Mouse (Mus musculus) gastrocnemius, postnatal 25 days (tissue): ENCODE data around the gene Hmg20b. TPM values are rescaled to one million over a fixed set of nuclear protein-coding genes. Genes with fewer than 3 reads are reported as not detected.

Experiments used
- DNase-seq: peaks from one replicate; pipeline ENCODE4 v3.0.0; 2022
- total RNA-seq, 2 experiments: library from RNA; stranded (reverse); gene quantifications; 1 replicate in 1 of 2; 2 replicates in 1 of 2; pipeline ENCODE4 v1.2.3; 2021

Gene Hmg20b
- total RNA-seq, 2 experiments from 2014 or later, result 22.9 to 29.6 TPM

DNA sequence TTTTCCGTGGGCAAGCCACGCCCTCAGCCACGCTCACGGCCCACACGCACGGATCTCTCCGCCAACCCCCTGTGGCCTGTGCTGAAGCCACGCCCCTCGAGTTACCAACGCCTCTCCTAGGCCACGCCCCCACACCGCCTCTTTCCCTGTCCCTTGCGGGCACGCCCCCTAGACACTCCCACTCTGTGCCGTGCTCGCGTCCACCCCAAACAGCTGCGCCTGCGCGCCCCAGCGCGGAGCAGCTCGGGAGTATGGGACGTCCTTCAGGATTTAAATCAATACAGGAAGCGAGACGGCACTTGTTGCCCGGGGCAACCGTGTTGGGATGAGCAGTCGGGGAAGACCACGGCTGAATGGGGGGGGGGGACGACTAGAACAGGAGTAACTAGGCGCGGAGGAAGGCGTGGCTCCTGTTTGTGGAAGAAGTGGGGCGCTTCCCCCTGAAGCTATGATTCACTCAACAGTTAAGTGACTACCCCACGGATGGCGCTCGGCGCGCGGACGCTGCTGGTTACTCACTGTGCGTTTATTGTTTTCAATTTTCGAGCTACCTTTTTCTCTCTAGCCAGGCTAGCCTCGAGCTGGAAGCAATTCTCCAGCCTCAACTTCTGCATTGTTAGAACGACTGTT, 28.4 kb upstream of the Hmg20b start:
- peak; percentile 100 for DNase-seq

GRCm38 (mm10) chr10:81377793-81378552, 27.7 kb upstream of the Hmg20b start, which contains the start of gene Fzr1:
Gene Fzr1 (minus strand): TSS chr10:81378516.
- DNase-seq, result no peak

DNA sequence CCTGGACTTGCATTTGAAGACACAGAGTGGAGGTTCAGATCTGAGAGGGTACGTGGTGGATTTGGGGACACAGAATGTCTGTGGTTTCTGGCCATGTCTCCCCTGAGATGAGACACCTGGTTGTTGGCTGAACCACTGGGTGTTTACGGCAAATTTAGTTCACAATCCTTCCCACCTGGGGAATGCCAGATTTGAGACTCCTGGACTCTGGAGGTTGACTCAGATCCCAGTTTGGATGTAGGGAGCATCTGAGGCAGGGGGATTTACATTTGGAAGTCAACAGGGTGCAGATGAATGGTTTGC, 27.0 kb upstream of the Hmg20b start:
- no peak for DNase-seq

DNA sequence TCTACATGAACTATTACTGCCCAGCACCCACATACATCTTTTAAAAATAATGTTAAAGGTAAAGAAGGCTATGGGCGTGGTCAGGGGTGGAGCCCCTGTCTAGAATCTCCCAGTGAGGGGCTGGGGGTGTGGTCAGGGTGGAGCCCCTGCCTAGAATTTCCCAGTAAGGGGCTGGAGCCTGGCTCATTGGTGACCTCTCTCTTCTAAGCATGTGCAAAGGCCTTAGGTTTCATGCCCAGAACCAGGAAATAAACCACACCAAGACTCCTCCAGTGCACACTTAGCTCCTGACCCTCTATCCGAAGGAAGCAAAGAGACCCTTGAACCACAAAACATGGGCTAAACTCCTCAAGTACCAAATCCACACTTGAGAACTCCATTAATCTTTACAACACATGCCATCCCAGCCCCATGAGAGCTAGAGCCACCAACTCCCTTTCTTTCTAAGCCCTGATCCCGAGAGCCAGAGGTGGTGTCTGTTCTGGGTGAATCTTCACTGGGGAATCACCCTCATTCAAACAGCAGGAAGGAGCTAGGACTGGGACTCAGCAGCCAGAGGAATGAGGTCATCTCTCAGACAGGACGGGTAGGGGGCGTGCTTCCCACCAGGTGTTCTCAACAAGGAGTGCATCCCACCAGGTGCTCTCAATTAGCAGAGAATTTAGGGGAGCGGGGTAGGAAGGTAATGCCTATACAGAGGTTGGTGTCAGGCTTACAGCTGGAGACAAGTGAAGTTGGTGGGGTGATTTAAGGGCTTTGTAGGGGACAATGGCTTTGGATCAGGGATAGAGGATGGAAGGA, 26.5 kb upstream of the Hmg20b start:
- DNase-seq, result no peak

GRCm38 (mm10) chr10:81375322-81375721, 25.0 kb upstream of the Hmg20b start:
- DNase-seq, result no peak

DNA sequence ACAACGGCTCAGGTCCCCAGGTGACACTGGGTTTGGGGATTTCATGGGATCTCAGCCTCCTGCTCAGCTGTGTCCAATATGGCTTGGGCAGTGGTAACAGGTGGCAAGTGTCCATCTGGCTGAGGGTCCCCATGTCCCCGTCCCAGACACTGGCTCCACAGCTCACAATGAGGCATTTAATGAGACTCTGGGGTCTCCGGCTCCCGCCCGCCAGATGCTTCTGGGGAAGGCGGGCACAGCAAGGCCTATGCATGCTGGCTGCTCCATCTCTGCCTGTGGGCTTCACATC, 16.9 kb upstream of the Hmg20b start:
- no peak for DNase-seq

- DNase-seq, result no peak
These were observed 16.4 kb upstream of the Hmg20b start for GRCm38 (mm10) chr10:81366477-81367206.

DNA sequence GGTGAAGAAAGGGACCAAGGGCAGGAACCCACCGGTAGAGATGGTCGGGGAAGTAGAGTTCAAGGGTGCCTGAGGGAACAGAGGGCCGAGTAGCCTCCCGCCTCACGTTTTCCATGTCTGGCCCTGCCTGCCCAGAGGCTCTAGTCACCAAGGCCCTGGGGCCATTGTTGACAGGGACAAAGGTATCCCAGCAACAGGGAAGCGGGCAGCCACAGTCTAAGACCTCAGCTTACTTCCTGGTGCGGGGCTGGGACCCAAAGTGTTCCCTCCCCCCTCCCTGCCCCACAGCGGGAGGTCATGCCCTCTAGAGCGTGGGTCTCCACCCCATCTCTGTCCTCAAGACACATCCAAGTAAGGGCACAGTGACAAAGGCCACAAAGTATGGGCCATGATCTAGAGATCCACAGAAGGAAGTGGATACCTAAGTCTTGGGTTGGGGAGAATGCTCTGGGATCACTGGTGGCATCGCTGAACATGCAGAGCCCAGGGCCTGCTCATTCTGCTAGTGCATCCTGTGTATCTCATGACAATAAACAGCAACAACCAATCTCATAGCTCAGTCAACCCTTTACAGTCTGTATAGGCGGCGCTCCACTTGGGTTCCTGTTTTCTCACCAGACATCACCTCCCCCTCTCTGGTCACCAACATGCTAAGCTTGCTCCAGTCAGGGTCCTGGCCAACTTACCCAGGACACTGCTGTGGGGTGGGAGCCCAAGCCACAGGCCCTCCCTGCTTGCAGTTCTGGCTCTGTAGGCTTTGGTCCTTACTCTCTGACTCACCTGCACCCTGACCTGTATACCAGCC, 15.6 kb upstream of the Hmg20b start, which contains the start of gene 4930404N11Rik:
Gene 4930404N11Rik (minus strand): TSS at position 145 of the 805 bp plus-strand sequence.
- DNase-seq, result no peak

DNA sequence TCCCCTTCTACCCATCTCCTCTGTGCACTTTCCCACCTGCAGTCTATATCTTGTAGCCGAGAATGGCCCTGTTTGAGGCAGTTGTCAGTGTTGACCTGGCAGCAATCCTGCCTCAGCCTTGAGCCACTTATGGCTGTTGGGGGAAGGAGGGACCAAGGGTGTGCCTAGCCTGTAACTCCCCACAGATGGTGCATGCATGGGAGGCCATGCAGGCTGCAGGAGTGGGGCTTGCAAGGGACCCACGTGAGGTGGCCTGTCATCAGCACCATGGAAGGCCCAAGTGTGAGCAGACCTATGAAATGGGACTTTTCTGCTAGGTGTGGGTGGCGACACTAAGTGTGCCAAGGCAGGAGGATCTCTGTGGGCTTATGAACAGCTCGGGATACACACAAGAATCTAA, 14.8 kb upstream of the Hmg20b start:
- no peak for DNase-seq

GRCm38 (mm10) chr10:81364666-81365065, 14.4 kb upstream of the Hmg20b start:
- DNase-seq, result no peak

- DNase-seq, result no peak
These were observed 13.4 kb upstream of the Hmg20b start for GRCm38 (mm10) chr10:81363436-81364346.

- DNase-seq, result no peak
These were observed 12.2 kb upstream of the Hmg20b start for GRCm38 (mm10) chr10:81362336-81362949.

DNA sequence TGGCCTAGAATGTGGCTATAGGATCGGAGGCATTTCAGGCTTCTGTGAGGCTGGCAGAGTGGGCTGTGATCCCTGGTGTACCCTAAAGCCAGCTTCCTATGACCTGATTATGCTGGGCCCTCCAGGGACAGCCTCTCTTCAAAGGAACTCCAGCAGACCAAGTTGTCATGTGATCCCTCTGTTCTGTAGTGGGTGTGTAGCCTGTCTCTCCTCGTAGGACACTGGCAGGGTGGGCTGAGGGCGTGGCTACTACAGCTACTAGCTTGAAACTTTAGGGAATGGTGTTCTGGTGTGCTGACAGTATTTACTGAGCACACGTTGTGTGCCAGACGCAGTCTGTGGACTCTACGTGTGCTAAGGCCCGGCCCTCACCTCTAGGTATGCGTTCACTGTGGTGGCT, 10.4 kb upstream of the Hmg20b start:
- no peak for DNase-seq

DNA sequence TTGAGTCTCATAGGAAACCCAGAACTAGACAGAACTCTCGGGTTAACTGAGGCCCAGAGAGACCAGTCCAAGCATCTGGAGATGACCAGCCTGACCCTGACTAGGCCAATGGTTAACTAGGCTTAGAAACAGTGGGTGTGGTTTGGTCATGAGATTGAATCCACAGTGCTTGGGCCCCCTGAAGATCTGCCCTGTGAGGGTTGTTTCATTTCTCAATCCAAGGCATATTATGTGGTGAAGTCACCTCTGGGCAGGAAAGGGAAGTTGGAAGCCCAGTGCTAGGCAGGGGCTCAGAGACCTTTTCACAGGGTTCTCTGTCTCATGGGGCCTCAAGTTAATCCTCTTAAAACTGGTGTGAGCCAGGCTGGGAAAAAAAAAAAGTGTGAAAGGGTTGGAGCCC, 8.6 kb upstream of the Hmg20b start:
- DNase-seq, result no peak

- no peak for DNase-seq
These were observed 7.9 kb upstream of the Hmg20b start for GRCm38 (mm10) chr10:81358209-81358608.

GRCm38 (mm10) chr10:81356991-81357844, 6.9 kb upstream of the Hmg20b start, which contains the start of gene Mfsd12:
Gene Mfsd12 (plus strand): TSS chr10:81357491.
- peak; percentile 90 for DNase-seq

DNA sequence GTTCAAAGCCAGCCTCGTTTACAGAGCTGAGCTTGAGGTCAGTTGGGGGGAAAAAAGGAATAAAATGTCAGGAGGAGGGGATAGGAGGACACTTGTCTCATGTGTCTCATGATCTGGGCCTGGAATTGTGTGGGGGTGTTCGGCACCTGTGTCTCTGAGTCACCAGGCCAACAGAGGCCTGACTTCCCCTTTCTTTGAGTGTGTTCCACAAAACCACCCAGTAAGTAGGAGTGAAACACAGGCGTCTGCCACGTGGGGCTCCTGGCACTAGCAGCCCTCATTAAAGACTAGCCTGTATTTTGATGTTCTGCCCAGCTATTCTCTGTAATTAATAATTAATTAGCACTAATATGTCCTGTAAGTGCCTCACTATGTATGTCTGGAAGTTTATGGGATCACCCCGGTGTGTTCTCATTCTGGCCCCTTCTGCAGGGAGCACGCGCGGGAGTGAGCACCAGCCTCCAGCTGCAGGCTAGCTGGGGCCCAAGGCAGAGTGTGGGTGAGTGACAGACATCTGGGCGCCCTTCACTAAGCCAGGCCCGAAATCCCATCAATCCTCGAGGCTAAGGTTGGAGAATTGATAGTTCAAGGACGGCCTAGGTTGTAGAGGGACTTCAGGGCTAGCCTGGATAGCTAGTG, 6.2 kb upstream of the Hmg20b start:
- no peak for DNase-seq

DNA sequence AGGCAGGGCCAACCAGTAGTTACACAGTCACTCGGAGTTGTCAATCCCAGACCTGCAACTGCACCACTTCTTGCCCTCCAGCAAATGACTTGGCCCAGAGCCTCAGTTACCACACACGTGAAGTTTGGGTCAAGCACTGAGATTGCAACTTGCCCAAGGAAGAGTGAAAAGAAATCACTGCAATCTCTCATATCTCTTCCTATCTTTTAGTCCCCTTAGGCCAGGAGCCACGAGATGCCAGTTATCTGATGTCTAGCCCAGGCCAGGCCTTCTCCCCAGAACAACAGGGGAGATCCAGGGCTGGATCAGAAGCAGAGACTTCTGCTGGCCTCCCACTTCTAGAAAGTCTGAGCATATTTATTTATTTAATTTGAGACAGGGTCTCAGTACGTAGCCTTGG, 5.3 kb upstream of the Hmg20b start:
- no peak for DNase-seq
